Mouse (Mus musculus) heart, embryonic 14.5 days (tissue): ENCODE measurements around the gene Adam15. TPM values are rescaled to one million over a fixed set of nuclear protein-coding genes. Genes with fewer than 3 reads are reported as not detected.

Experiments
- ATAC-seq: fragments of 200-750 bp; cut with Nextera tagmentation; 2 replicates; pipeline ENCODE4 v1.8.0; 2017; ENCODE audit warnings: low read depth, moderate TSS enrichment; ENCODE audit not compliant: insufficient number of reproducible peaks, insufficient read depth, low FRiP score
- H3K27ac ChIP-seq, 2 experiments: fragments of 200-500 bp in 1 of 2; fragments of 300-500 bp in 1 of 2; sonication (generic) in 1 of 2; replicated peaks in 1 of 2; 2 replicates each; pipeline ENCODE4 v1.5.1; 2012 to 2014; ENCODE audit warnings: low read depth in 2 of 2, low read length in 2 of 2, control low read depth in 1 of 2, mild to moderate bottlenecking in 1 of 2, mixed read lengths in 1 of 2; ENCODE audit not compliant: control insufficient read depth in 1 of 2, insufficient read depth in 1 of 2
- H3K27me3 ChIP-seq: fragments of 300-500 bp; sonication (generic); 2 replicates; pipeline ENCODE4 v1.6.1; 2014; ENCODE audit warnings: mild to moderate bottlenecking, low read length, control low read depth; ENCODE audit not compliant: control insufficient read depth, insufficient read depth
- H3K36me3 ChIP-seq: fragments of 300-500 bp; sonication (generic); 2 replicates; pipeline ENCODE4 v1.6.1; 2014; ENCODE audit warnings: mild to moderate bottlenecking, control low read depth, low read length, mixed read lengths; ENCODE audit not compliant: control insufficient read depth, insufficient read depth
- H3K4me1 ChIP-seq, 2 experiments: fragments of 200-500 bp in 1 of 2; fragments of 300-500 bp in 1 of 2; sonication (generic) in 1 of 2; 2 replicates each; pipeline ENCODE4 v1.6.1; 2012 to 2014; ENCODE audit warnings: low read length in 2 of 2, control low read depth in 1 of 2, mixed read lengths in 1 of 2; ENCODE audit not compliant: control insufficient read depth in 2 of 2, insufficient read depth in 2 of 2
- H3K4me2 ChIP-seq: fragments of 300-500 bp; sonication (generic); 2 replicates; pipeline ENCODE4 v1.6.1; 2014; ENCODE audit warnings: mild to moderate bottlenecking, low read length
- H3K4me3 ChIP-seq, 2 experiments: fragments of 200-500 bp in 1 of 2; fragments of 300-500 bp in 1 of 2; sonication (generic) in 1 of 2; 2 replicates each; pipeline ENCODE4 v1.5.1; 2012 to 2014; ENCODE audit warnings: low read length in 2 of 2, mild to moderate bottlenecking in 2 of 2, control low read depth in 1 of 2, low read depth in 1 of 2, moderate library complexity in 1 of 2; ENCODE audit not compliant: control insufficient read depth in 1 of 2, insufficient read depth in 1 of 2
- H3K9ac ChIP-seq: fragments of 300-500 bp; sonication (generic); 2 replicates; pipeline ENCODE4 v1.6.1; 2014; ENCODE audit warnings: mild to moderate bottlenecking, low read length
- H3K9me3 ChIP-seq: fragments of 300-500 bp; sonication (generic); 2 replicates; pipeline ENCODE4 v1.6.1; 2016; ENCODE audit warnings: low read length, control low read depth; ENCODE audit not compliant: control insufficient read depth
- WGBS: fragments of 180-500 bp; shearing (Covaris S2); extraction: QIAGEN DNeasy Blood & Tissue Kit; methylation state at CpG from one replicate; pipeline ENCODE4 v1.1.7; 2014; 5-methylcytosine and 5-hydroxymethylcytosine counted together
- polyA plus RNA-seq: library from polyadenylated mRNA; unstranded; fragments of >200 nt; fragmentation: Nextera tagmentation; extraction: Ambion mirVana; gene quantifications from 2 replicates; pipeline ENCODE4 v1.2.1, GENCODE M21; 2014

The Adam15 gene
- polyA plus RNA-seq, 1 experiment from 2014 or later: 31.0 TPM

DNA sequence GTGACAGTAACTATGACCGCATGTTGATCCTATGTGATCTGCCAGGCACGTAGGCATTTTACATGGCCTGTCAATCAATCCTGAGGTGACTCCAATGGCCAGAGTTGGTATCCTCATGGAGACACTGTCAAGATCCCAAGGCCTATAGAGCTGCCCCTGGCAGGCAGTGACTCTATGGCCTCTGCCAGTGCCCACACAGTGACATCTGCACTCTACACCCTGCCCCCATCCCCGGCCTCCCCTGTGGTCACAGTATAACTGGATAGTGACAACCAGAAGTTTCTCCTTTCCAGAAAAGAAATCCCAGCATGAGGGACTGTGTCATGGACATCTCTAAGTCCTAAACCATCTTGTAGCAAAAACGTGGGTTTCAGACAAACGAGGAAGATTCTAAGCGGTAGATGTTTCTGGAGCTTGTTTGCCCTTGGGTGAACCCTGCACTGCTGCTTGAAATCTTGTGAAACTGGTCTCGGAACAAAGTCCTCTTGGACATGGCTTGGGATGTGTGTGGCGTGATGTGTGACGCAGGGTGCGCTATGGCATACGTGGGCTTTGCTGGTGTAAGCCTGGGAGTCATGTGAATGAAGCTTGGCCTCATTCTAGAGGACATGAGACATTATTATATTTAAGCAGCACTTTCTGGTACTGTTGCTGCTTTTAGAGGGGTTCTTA is 56.4 kb downstream of the Adam15 start:
- ATAC-seq: no peak
- Histone ChIP-seq H3K4me2 (no peak overlapping the region), H3K36me3 (no peaks in the 10 kb centered on the region), H3K27me3 (no peaks in the 10 kb centered on the region), H3K9ac (no peak overlapping the region), H3K27ac (no peak overlapping the region), H3K4me3 (no peak overlapping the region), H3K4me1 (peaks cover 0 to 5% of the 10 kb centered on the region in 2 experiments; a peak in 1 of 4 replicates), H3K9me3 (no peaks in the 10 kb centered on the region)
- 87% methylated on average over 11 of the region's 11 CpGs for WGBS

DNA sequence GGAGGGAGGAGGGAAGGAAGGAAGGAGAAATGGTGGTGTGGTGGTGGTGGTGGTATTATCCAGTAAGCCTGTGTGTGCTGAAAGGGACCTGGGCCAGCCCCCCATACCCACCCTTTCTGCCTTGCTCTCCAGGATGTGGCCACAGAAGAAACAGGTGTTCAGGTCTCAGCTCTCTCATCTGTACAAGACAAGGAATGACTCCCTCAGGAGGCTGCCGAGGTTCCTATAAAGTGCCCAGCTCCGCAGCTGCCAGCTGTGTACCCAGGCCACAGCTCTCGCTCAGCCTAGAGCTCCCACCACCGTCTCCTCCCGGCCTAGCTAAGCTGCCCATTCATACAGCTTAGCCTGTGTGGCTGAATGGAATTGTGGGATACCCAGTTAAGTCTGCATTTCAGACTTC is 57.5 kb downstream of the Adam15 start:
- Histone ChIP-seq H3K4me3 (no peak overlapping the region), H3K27ac (no peak overlapping the region), H3K36me3 (no peaks in the 10 kb centered on the region), H3K27me3 (no peaks in the 10 kb centered on the region), H3K4me2 (no peak overlapping the region), H3K9ac (no peak overlapping the region), H3K9me3 (no peaks in the 10 kb centered on the region), H3K4me1 (peaks cover 0 to 8% of the 10 kb centered on the region in 2 experiments; a peak in 1 of 4 replicates)
- 79% methylated on average over 5 of the region's 5 CpGs for WGBS
- ATAC-seq: no peak

GRCm38 (mm10) chr3:89291874-89292273 is 57.9 kb downstream of the Adam15 start:
- H3K4me2 ChIP-seq: no peak overlapping the region
- no peak overlapping the region for H3K9ac ChIP-seq
- H3K9me3 ChIP-seq: no peaks in the 10 kb centered on the region
- ATAC-seq: no peak
- H3K4me3 ChIP-seq: no peak overlapping the region
- H3K36me3 ChIP-seq: no peaks in the 10 kb centered on the region
- no peaks in the 10 kb centered on the region for H3K27me3 ChIP-seq
- H3K27ac ChIP-seq: no peak overlapping the region
- peaks cover 0 to 8% of the 10 kb centered on the region in 2 experiments; a peak in 1 of 4 replicates for H3K4me1 ChIP-seq
- 40% methylated on average over 10 of the region's 10 CpGs for WGBS

Other genes with a start within 250 kb of the Adam15 start
- gene Gm43738, start 248.9 kb downstream of the Adam15 start, polyA plus RNA-seq: not detected in 2 replicates
- gene Fdps, start 248.0 kb downstream of the Adam15 start, polyA plus RNA-seq: 92.6 and 96.9 TPM in 2 replicates
- gene Pklr, start 213.9 kb downstream of the Adam15 start, polyA plus RNA-seq: 0.11 TPM in 1 of 2 replicates, not detected in the other
- gene Hcn3, start 189.8 kb downstream of the Adam15 start, polyA plus RNA-seq: 0.27 and 0.51 TPM in 2 replicates
- gene Clk2, start 185.2 kb downstream of the Adam15 start, polyA plus RNA-seq: 12.4 and 13.4 TPM in 2 replicates
- gene Scamp3, start 172.5 kb downstream of the Adam15 start, polyA plus RNA-seq: 68.3 and 74.8 TPM in 2 replicates
- 9.1 and 12.8 TPM in 2 replicates for gene Fam189b, start 166.9 kb downstream of the Adam15 start, polyA plus RNA-seq
- gene Gba, start 147.1 kb downstream of the Adam15 start, polyA plus RNA-seq: 33.5 and 34.0 TPM in 2 replicates
- 12.9 and 14.5 TPM in 2 replicates for gene Thbs3, start 134.8 kb downstream of the Adam15 start, polyA plus RNA-seq
- 93.6 and 102 TPM in 2 replicates for gene Mtx1, start 122.9 kb downstream of the Adam15 start, polyA plus RNA-seq
- 0.16 TPM in 1 of 2 replicates, not detected in the other for gene Muc1, start 120.9 kb downstream of the Adam15 start, polyA plus RNA-seq
- gene Krtcap2, start 104.0 kb downstream of the Adam15 start, polyA plus RNA-seq: 216 and 239 TPM in 2 replicates
- gene Trim46, start 103.7 kb downstream of the Adam15 start, polyA plus RNA-seq: 0.85 and 0.95 TPM in 2 replicates
- 92.9 and 97.9 TPM in 2 replicates for gene Dpm3, start 90.6 kb downstream of the Adam15 start, polyA plus RNA-seq
- 48.2 and 48.9 TPM in 2 replicates for gene Slc50a1, start 79.4 kb downstream of the Adam15 start, polyA plus RNA-seq
- gene Efna1, start 68.9 kb downstream of the Adam15 start, polyA plus RNA-seq: 38.4 and 39.7 TPM in 2 replicates
- 0.78 and 1.1 TPM in 2 replicates for gene Efna3, start 27.0 kb downstream of the Adam15 start, polyA plus RNA-seq
- gene Efna4, start 12.0 kb downstream of the Adam15 start, polyA plus RNA-seq: 6.0 and 6.7 TPM in 2 replicates
- not detected in 2 replicates for gene Dcst2, start 12.0 kb upstream of the Adam15 start, polyA plus RNA-seq
- gene Dcst1, start 15.3 kb upstream of the Adam15 start, polyA plus RNA-seq: 0.16 and 0.18 TPM in 2 replicates
- gene Zbtb7b, start 44.8 kb upstream of the Adam15 start, polyA plus RNA-seq: 1.3 and 1.8 TPM in 2 replicates
- not detected in 2 replicates for gene Lenep, start 52.8 kb upstream of the Adam15 start, polyA plus RNA-seq
- 33.5 and 35.2 TPM in 2 replicates for gene Flad1, start 61.9 kb upstream of the Adam15 start, polyA plus RNA-seq
- 354 and 368 TPM in 2 replicates for gene Cks1b, start 68.4 kb upstream of the Adam15 start, polyA plus RNA-seq
- gene Shc1, start 68.4 kb upstream of the Adam15 start, polyA plus RNA-seq: 48.0 and 50.5 TPM in 2 replicates
- 24.3 and 27.8 TPM in 2 replicates for gene Pygo2, start 80.2 kb upstream of the Adam15 start, polyA plus RNA-seq
- gene Pbxip1, start 86.7 kb upstream of the Adam15 start, polyA plus RNA-seq: 36.9 and 37.3 TPM in 2 replicates
- 54.3 and 56.8 TPM in 2 replicates for gene Pmvk, start 104.5 kb upstream of the Adam15 start, polyA plus RNA-seq
- 2.4 and 3.1 TPM in 2 replicates for gene Kcnn3, start 170.2 kb upstream of the Adam15 start, polyA plus RNA-seq